Mouse (Mus musculus): ENCODE data around the gene Dusp16. TPM values are rescaled to one million over a fixed set of nuclear protein-coding genes. Genes with fewer than 3 reads are reported as not detected.

The Dusp16 gene
- total RNA-seq, 1 experiment from 2014 or later: 20.3 TPM

GRCm38 (mm10) chr6:134793911-134794520 lies 1.6 kb upstream of the Dusp16 start:
- ATAC-seq (ENCODE audit: extremely low read depth, insufficient number of reproducible peaks, low FRiP score, poor library complexity, severe bottlenecking): peak; percentile 65

DNA sequence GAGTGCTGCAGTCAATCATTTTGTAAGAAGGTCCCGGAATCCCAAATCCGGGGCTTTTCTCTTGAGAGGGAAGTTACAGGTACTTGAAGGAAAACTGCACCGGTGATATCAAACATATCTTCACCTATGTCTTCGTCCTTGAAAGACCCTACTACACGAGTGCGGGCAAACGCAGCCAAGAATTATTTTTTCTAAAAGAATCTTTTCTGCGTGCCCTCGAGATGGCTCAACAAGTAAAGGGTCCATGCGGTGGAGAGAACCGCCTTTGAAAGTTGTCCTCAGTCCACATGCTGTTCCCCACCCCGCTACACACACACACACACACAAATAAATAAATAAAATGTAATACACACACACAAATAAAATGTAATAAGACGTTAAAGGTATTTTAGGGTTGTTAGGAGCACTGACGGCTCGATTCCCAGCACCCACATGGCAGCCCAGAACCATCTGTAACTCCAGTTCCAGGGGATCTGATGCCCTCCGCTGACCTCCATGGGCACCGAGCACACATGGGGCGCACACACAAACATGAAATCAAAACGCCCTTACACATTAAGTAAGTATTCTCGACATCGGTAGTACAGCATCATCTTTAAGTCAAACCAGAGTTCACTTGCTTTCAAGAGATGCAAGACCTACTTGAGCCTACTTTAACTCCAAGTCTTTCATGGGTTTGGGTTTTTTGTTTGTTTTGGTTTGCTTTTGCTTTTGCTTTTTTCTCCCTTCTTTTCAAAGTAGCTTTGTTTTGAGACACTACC lies 801 bp upstream of the Dusp16 start:
- ATAC-seq (ENCODE audit: extremely low read depth, insufficient number of reproducible peaks, low FRiP score, poor library complexity, severe bottlenecking): no peak

DNA sequence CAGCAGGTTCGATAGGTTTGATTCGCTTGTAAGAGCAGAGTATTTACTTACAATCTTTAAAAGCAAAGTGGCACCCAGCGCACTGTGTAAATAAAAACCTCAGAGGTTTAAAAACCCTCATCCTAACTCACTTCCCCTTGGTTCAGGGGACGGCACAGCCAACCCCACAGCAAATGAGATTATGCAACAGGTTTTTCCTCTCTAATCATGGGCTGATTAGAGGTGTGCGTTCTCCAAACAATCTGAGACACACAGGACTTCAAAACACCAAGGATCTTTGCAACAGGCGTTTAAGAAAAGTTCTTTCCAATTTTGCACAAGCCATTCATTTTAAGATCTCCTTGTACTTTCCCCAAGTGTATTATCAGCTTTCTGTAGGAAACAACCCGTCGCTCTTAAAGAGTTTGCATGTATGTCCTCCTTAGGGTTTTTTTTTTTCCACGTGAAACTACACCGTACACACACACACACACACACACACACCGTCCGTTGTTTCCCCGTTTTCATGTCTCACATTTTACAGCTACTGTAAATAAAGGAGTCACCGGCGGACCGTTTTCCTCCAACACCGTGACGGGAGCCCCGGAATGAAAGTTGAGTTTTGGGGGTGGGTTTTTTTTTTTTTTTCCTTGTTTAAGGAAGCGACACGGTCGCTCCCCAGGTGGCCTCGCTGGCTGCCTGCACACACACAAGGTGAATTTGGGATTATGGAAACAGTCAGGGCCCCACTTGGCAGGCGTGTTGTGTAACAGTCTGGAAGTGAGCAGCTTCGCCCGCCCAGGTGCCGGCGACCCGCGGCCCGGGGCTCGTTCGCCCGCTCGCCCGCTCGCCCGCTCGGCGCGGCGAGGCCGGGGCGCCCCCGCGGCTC lies 940 bp downstream of the Dusp16 start:
- no peak for ATAC-seq (ENCODE audit: extremely low read depth, insufficient number of reproducible peaks, low FRiP score, poor library complexity, severe bottlenecking)

DNA sequence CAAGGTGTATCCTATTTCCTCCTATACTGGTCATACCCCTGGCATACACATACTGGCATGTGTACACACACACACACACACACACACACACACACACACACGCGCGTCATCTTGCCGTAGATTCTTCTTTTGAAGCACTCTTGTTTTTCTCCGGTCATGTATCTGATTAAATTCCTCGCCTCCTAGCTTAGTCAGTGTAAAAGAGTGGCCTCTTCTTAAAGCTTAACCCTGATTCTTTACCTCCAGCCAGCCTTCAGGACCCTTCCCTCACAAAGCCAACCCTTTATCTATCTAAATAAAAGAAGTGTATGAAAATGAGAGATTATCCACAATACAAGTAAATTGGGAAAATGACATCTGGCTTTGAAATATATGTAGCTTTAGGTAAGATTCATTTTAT lies 3.3 kb downstream of the Dusp16 start:
- no peak for ATAC-seq (ENCODE audit: extremely low read depth, insufficient number of reproducible peaks, low FRiP score, poor library complexity, severe bottlenecking)

DNA sequence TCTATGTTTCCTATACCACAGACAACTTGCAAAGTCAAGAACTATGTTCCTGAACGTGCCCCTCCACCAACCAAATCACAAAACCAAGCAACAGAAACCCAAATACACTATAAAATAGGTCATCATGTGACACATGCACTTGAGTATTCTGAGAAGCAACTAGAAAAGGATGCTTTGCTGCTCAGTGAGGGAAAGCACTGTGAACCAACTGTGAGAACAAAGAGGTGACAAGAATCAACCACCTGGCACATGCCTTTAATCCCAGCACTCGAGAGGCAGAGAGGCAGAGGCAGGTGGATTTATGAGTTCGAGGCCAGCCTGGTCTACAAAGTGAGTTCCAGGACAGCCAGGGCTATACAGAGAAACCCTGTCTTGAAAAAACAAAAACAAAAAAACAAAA lies 6.0 kb downstream of the Dusp16 start:
- no peak for ATAC-seq (ENCODE audit: extremely low read depth, insufficient number of reproducible peaks, low FRiP score, poor library complexity, severe bottlenecking)

- ATAC-seq (ENCODE audit: extremely low read depth, insufficient number of reproducible peaks, low FRiP score, poor library complexity, severe bottlenecking): no peak
Observed at GRCm38 (mm10) chr6:134782900-134783299, 9.5 kb downstream of the Dusp16 start.

GRCm38 (mm10) chr6:134781494-134781913 lies 10.9 kb downstream of the Dusp16 start:
- no peak for ATAC-seq (ENCODE audit: extremely low read depth, insufficient number of reproducible peaks, low FRiP score, poor library complexity, severe bottlenecking)

DNA sequence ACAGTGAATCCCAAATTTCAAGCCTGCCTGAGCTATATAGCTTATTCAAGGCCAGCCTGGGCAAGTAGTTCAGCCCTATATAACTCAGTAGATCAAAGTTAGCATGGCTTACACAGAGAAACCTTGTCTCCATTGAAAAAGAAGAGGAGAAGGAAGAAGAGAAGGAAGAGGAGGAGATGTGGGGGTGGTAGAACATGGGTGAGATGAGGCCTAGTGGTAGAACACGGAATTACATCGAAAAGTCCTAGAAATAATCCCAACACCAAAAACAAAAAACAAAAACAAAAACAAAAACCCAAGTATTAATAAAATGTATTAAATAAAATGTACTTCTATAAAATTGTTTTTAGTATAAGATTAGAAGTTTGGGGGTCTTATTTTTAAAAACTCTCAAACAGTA lies 12.4 kb downstream of the Dusp16 start:
- 0 out of 2 replicates have a peak, but pooled peaks have one; percentile 39 for ATAC-seq (ENCODE audit: extremely low read depth, insufficient number of reproducible peaks, low FRiP score, poor library complexity, severe bottlenecking)

- ATAC-seq (ENCODE audit: extremely low read depth, insufficient number of reproducible peaks, low FRiP score, poor library complexity, severe bottlenecking): no peak
Observed at GRCm38 (mm10) chr6:134773961-134774360, 18.5 kb downstream of the Dusp16 start.

- no peak for ATAC-seq (ENCODE audit: extremely low read depth, insufficient number of reproducible peaks, low FRiP score, poor library complexity, severe bottlenecking)
Observed at GRCm38 (mm10) chr6:134773292-134773893, 19.0 kb downstream of the Dusp16 start.

GRCm38 (mm10) chr6:134770339-134770738 lies 22.1 kb downstream of the Dusp16 start:
- ATAC-seq (ENCODE audit: extremely low read depth, insufficient number of reproducible peaks, low FRiP score, poor library complexity, severe bottlenecking): no peak

GRCm38 (mm10) chr6:134764441-134765061 lies 27.9 kb downstream of the Dusp16 start:
- ATAC-seq (ENCODE audit: extremely low read depth, insufficient number of reproducible peaks, low FRiP score, poor library complexity, severe bottlenecking): no peak

DNA sequence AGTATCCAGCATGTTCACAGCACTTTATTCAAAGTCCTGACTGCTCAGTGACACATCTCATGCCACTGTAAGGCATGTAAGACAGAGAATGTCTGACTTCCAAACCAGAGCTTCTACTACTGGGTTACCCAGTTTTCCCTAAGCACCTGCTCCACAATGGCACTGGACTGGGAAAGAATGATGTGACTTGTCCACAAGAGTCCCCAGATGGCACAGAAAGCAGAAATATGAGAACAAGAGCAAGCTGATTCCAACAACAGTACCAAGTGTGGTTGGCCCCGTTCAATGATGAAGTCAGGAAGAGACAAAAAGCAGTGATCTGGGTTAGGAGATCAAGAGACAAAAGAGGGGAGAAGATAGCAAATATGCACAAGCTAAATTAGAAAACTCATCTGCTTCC lies 29.0 kb downstream of the Dusp16 start:
- no peak for ATAC-seq (ENCODE audit: extremely low read depth, insufficient number of reproducible peaks, low FRiP score, poor library complexity, severe bottlenecking)

DNA sequence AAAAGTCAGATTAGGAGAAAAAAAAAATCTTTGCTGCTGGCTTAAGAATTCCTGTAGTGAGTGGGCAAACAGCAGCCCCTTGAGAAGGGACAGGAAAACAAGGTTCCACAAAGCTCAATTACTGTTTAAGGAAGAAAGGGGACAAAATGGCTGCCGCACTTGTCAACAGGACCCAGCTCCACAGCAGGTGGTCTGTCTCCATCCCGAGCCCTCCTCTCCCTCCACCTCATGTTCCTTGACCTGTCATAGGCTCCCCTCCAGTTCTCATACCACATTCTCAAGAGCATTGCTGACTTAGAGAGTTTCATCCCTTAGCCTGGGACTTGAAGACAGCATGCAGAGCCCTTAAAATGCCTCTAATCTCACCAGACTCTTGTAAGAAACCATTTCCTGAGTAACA lies 30.6 kb downstream of the Dusp16 start:
- no peak for ATAC-seq (ENCODE audit: extremely low read depth, insufficient number of reproducible peaks, low FRiP score, poor library complexity, severe bottlenecking)

DNA sequence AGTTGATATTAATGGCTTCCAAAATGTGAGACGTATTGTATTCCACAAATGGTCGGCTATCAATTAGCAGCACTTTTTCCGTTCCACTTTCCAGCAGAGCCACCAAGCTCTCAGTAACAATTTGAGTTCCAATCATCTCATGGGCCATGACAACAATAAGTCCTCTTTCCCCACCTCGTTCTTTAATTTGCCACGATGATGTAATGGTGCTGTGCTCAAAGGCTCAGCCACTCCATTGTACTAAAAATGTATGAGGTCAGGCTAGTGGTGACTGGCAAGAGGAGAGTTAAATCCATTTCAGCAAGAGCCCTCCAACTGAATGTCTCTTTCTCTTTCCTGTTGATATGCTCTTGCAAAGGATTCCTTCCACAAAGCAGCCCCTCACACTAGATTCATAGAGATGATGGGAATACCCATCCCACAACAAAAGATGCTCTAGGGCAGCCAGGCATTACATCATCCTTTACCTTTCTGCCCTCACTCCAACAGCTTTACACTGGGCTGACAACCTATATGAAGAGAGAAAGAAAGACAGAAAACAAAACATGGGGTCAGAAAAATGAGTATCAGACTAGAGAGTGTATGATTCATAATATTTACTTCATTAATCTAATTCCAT lies 31.4 kb downstream of the Dusp16 start:
- ATAC-seq (ENCODE audit: extremely low read depth, insufficient number of reproducible peaks, low FRiP score, poor library complexity, severe bottlenecking): no peak

GRCm38 (mm10) chr6:134756058-134756457 lies 36.4 kb downstream of the Dusp16 start:
- no peak for ATAC-seq (ENCODE audit: extremely low read depth, insufficient number of reproducible peaks, low FRiP score, poor library complexity, severe bottlenecking)

- no peak for ATAC-seq (ENCODE audit: extremely low read depth, insufficient number of reproducible peaks, low FRiP score, poor library complexity, severe bottlenecking)
Observed at GRCm38 (mm10) chr6:134753858-134754257, 38.6 kb downstream of the Dusp16 start.

- no peak for ATAC-seq (ENCODE audit: extremely low read depth, insufficient number of reproducible peaks, low FRiP score, poor library complexity, severe bottlenecking)
Observed at GRCm38 (mm10) chr6:134753412-134753811, 39.0 kb downstream of the Dusp16 start.
